Mouse (Mus musculus): ENCODE data around the gene Optc.

Gene Optc

GRCm38 (mm10) chr1:133918088-133918470 is 10.3 kb upstream of the Optc start:
- no peak for DNase-seq (ENCODE audit: low read depth)

- no peak for DNase-seq (ENCODE audit: low read depth)
Measured at GRCm38 (mm10) chr1:133917456-133918087, 9.8 kb upstream of the Optc start.

GRCm38 (mm10) chr1:133915723-133916355 is 8.0 kb upstream of the Optc start:
- DNase-seq (ENCODE audit: low read depth): no peak

GRCm38 (mm10) chr1:133915115-133915514 is 7.3 kb upstream of the Optc start:
- no peak for DNase-seq (ENCODE audit: low read depth)

GRCm38 (mm10) chr1:133913018-133913417 is 5.2 kb upstream of the Optc start:
- DNase-seq (ENCODE audit: low read depth): no peak

- DNase-seq (ENCODE audit: low read depth): no peak
Measured at GRCm38 (mm10) chr1:133911456-133911855, 3.7 kb upstream of the Optc start.

- no peak for DNase-seq (ENCODE audit: low read depth)
Measured at GRCm38 (mm10) chr1:133911008-133911407, 3.2 kb upstream of the Optc start.

GRCm38 (mm10) chr1:133910108-133910507 is 2.3 kb upstream of the Optc start:
- DNase-seq (ENCODE audit: low read depth): no peak

- peak; percentile 91 for DNase-seq (ENCODE audit: low read depth)
Measured at GRCm38 (mm10) chr1:133908659-133909575, 1.1 kb upstream of the Optc start.

GRCm38 (mm10) chr1:133906420-133906819 is 1.4 kb downstream of the Optc start:
- no peak for DNase-seq (ENCODE audit: low read depth)

- DNase-seq (ENCODE audit: low read depth): peak; percentile 82
Measured at GRCm38 (mm10) chr1:133900825-133901224, 7.0 kb downstream of the Optc start.

GRCm38 (mm10) chr1:133899043-133899542 is 8.7 kb downstream of the Optc start:
- no peak for DNase-seq (ENCODE audit: low read depth)

GRCm38 (mm10) chr1:133897293-133897692 is 10.5 kb downstream of the Optc start:
- no peak for DNase-seq (ENCODE audit: low read depth)

GRCm38 (mm10) chr1:133891489-133891888 is 16.3 kb downstream of the Optc start:
- DNase-seq (ENCODE audit: low read depth): no peak

- DNase-seq (ENCODE audit: low read depth): no peak
Measured at GRCm38 (mm10) chr1:133889949-133890598, 17.7 kb downstream of the Optc start.

- no peak for DNase-seq (ENCODE audit: low read depth)
Measured at GRCm38 (mm10) chr1:133887538-133888250, 20.1 kb downstream of the Optc start.

- DNase-seq (ENCODE audit: low read depth): no peak
Measured at GRCm38 (mm10) chr1:133887044-133887443, 20.8 kb downstream of the Optc start.

- no peak for DNase-seq (ENCODE audit: low read depth)
Measured at GRCm38 (mm10) chr1:133886431-133886830, 21.4 kb downstream of the Optc start.

- DNase-seq (ENCODE audit: low read depth): no peak
Measured at GRCm38 (mm10) chr1:133885811-133886210, 22.0 kb downstream of the Optc start.

- no peak for DNase-seq (ENCODE audit: low read depth)
Measured at GRCm38 (mm10) chr1:133884746-133885145, 23.1 kb downstream of the Optc start.

- no peak for DNase-seq (ENCODE audit: low read depth)
Measured at GRCm38 (mm10) chr1:133884090-133884489, 23.7 kb downstream of the Optc start.
